Mouse (Mus musculus): ENCODE measurements around the gene Tmem208. TPM values are rescaled to one million over a fixed set of nuclear protein-coding genes. Genes with fewer than 3 reads are reported as not detected.

The Tmem208 gene
- polyA plus RNA-seq, 1 experiment = 31.8 TPM

DNA sequence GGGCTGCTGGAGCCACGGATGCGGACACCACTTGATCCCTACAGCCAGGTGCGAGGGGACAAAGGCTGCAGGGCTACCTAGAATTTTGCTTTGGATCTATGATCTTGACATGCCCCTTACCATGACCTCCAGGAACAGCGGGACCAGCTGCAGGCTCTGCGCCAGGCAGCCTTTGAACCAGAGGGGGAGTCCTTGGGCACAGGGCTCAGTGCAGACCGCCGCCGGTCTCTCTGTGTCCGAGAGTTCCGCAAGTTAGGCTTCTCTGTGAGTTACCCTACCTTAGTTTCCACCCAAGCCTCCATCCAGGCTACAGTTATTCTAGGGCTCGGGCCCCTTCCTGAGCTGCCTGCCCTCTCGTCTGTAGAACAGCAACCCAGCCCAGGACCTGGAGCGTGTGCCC is 18.5 kb upstream of the Tmem208 start:
- Histone ChIP-seq H3K4me1 (ENCODE audit: control insufficient read depth, insufficient read depth, low read length) (peaks cover 3% of the 10 kb centered on the region), H3K36me3 (ENCODE audit: control insufficient read depth, insufficient read depth, low read length, poor library complexity, severe bottlenecking) (peaks cover 24% of the 10 kb centered on the region), H3K27me3 (ENCODE audit: control insufficient read depth, insufficient read depth, low read length, poor library complexity, severe bottlenecking) (no peaks in the 10 kb centered on the region), H3K9me3 (replicated peaks; ENCODE audit: control insufficient read depth, insufficient read depth, low read length, poor library complexity, severe bottlenecking) (no peaks in the 10 kb centered on the region), H3K27ac (ENCODE audit: insufficient read depth, low read length) (no peak overlapping the region), H3K4me3 (ENCODE audit: low read depth, low read length) (no peak overlapping the region), H3K9ac (ENCODE audit: low read depth, poor library complexity, severe bottlenecking) (no peak overlapping the region)
- TF ChIP-seq EP300 (IDR thresholded peaks at IDR 0.05; ENCODE audit: insufficient read depth, low read depth, low read length) (no peak), POLR2A (IDR thresholded peaks at IDR 0.05; ENCODE audit: insufficient read depth, low read length) (no peak), CTCF (IDR thresholded peaks at IDR 0.05; ENCODE audit: low read depth, low read length) (no peak)

DNA sequence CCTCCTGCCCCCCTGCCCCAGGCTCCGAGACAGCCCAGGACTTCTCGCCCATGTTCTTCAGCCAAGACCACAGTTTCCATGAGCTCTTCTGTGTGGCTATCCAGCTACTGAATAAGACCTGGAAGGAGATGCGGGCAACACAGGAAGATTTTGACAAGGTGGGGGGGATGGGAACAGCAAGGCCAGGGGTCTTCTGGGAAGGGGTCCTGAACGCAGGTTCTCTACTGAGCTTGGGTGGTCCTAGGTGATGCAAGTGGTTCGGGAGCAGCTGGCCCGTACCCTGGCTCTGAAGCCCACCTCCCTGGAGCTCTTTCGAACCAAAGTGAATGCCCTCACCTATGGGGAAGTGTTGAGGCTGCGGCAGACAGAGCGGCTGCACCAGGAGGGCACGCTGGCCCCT is 17.7 kb upstream of the Tmem208 start:
- Histone ChIP-seq H3K9me3 (replicated peaks; ENCODE audit: control insufficient read depth, insufficient read depth, low read length, poor library complexity, severe bottlenecking) (no peaks in the 10 kb centered on the region), H3K27me3 (ENCODE audit: control insufficient read depth, insufficient read depth, low read length, poor library complexity, severe bottlenecking) (no peaks in the 10 kb centered on the region), H3K4me1 (ENCODE audit: control insufficient read depth, insufficient read depth, low read length) (peaks cover 3% of the 10 kb centered on the region), H3K36me3 (ENCODE audit: control insufficient read depth, insufficient read depth, low read length, poor library complexity, severe bottlenecking) (peaks cover 18% of the 10 kb centered on the region), H3K27ac (ENCODE audit: insufficient read depth, low read length) (no peak overlapping the region), H3K9ac (ENCODE audit: low read depth, poor library complexity, severe bottlenecking) (no peak overlapping the region), H3K4me3 (ENCODE audit: low read depth, low read length) (no peak overlapping the region)
- TF ChIP-seq EP300 (IDR thresholded peaks at IDR 0.05; ENCODE audit: insufficient read depth, low read depth, low read length) = no peak
- TF ChIP-seq CTCF (IDR thresholded peaks at IDR 0.05; ENCODE audit: low read depth, low read length) = no peak
- TF ChIP-seq POLR2A (IDR thresholded peaks at IDR 0.05; ENCODE audit: insufficient read depth, low read length) = no peak

DNA sequence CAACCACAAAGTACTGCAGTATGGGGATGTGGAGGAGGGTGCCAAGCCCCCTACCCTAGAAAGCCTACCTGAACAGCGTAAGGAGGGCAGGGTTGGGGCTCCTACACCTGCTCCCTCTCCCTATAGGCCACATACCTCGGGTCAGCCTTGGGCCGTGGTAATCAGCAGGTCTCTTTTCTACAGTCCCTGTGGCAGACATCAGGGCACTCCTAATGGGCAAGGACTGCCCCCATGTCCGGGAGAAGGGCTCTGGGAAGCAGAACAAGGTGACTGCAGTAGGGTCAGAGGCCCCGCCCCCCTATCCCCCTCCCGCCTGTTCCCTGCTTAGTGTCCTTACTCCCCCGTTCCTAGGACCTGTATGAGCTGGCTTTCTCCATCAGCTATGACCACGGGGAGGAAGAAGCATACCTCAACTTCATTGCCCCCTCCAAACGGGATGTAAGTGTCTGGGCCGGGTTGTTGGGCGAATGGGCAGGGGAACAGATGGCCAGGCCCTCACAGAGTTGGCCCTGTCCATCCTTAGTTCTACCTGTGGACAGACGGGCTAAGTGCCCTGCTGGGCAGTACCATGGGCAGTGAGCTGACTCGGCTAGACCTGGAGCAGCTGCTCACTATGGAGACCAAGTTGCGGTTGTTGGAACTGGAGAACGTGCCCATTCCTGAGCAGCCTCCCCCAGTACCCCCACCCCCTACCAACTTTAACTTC is 16.9 kb upstream of the Tmem208 start:
- no peak overlapping the region for H3K27ac ChIP-seq (ENCODE audit: insufficient read depth, low read length)
- no peaks in the 10 kb centered on the region for H3K9me3 ChIP-seq (replicated peaks; ENCODE audit: control insufficient read depth, insufficient read depth, low read length, poor library complexity, severe bottlenecking)
- no peaks in the 10 kb centered on the region for H3K27me3 ChIP-seq (ENCODE audit: control insufficient read depth, insufficient read depth, low read length, poor library complexity, severe bottlenecking)
- peaks cover 3% of the 10 kb centered on the region for H3K4me1 ChIP-seq (ENCODE audit: control insufficient read depth, insufficient read depth, low read length)
- H3K9ac ChIP-seq (ENCODE audit: low read depth, poor library complexity, severe bottlenecking) = no peak overlapping the region
- peaks cover 10% of the 10 kb centered on the region for H3K36me3 ChIP-seq (ENCODE audit: control insufficient read depth, insufficient read depth, low read length, poor library complexity, severe bottlenecking)
- TF ChIP-seq POLR2A (IDR thresholded peaks at IDR 0.05; ENCODE audit: insufficient read depth, low read length) (no peak), EP300 (IDR thresholded peaks at IDR 0.05; ENCODE audit: insufficient read depth, low read depth, low read length) (no peak), CTCF (IDR thresholded peaks at IDR 0.05; ENCODE audit: low read depth, low read length) (no peak)
- H3K4me3 ChIP-seq (ENCODE audit: low read depth, low read length) = no peak overlapping the region

DNA sequence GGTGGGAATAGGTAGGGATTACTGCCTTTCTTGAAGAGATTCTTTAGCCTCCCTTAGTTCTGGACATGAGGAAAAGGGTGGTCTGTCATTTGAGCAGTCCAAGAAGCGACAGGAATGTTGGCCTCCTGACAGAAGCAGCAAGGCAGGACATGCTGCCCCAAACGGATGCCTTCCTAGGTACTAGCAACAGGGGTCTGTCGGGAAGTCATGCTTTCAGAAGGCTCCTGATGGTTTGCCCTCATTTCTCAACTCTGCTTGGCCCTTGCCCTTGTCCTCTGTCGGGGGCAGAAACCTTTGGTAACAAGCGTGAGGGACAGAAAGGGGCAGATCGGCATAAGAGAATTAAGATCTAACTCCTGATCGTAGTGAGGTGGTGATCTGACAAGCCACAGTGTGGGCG is 16.0 kb upstream of the Tmem208 start:
- Histone ChIP-seq H3K4me3 (ENCODE audit: low read depth, low read length) (no peak overlapping the region), H3K27me3 (ENCODE audit: control insufficient read depth, insufficient read depth, low read length, poor library complexity, severe bottlenecking) (no peaks in the 10 kb centered on the region), H3K27ac (ENCODE audit: insufficient read depth, low read length) (no peak overlapping the region), H3K9me3 (replicated peaks; ENCODE audit: control insufficient read depth, insufficient read depth, low read length, poor library complexity, severe bottlenecking) (no peaks in the 10 kb centered on the region), H3K9ac (ENCODE audit: low read depth, poor library complexity, severe bottlenecking) (no peak overlapping the region), H3K36me3 (ENCODE audit: control insufficient read depth, insufficient read depth, low read length, poor library complexity, severe bottlenecking) (0 out of 2 replicates have a peak, but pooled peaks cover 6% of the 10 kb centered on the region), H3K4me1 (ENCODE audit: control insufficient read depth, insufficient read depth, low read length) (no peaks in the 10 kb centered on the region)
- TF ChIP-seq POLR2A (IDR thresholded peaks at IDR 0.05; ENCODE audit: insufficient read depth, low read length) (no peak), EP300 (IDR thresholded peaks at IDR 0.05; ENCODE audit: insufficient read depth, low read depth, low read length) (no peak), CTCF (IDR thresholded peaks at IDR 0.05; ENCODE audit: low read depth, low read length) (no peak)

DNA sequence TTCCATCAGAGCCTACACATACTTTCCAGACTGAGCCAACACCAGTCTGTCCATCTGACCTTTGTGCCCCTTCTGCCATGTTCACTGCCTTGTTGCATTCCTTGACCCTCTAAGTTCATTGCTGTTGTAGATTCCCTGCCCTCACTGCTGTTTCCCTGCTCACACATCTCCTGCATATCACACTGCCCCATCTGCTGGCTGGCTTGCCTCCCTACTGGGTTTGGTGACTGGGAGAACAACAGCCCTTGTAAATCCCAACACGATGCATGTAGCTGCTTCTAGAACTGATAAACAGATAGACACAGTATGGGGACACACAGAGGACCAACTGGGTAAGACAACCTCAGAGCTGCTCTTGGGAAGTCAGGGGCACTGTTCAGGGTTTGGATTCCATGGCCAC is 14.4 kb upstream of the Tmem208 start:
- Histone ChIP-seq H3K36me3 (ENCODE audit: control insufficient read depth, insufficient read depth, low read length, poor library complexity, severe bottlenecking) (0 out of 2 replicates have a peak, but pooled peaks cover 6% of the 10 kb centered on the region), H3K9me3 (replicated peaks; ENCODE audit: control insufficient read depth, insufficient read depth, low read length, poor library complexity, severe bottlenecking) (no peaks in the 10 kb centered on the region), H3K27ac (ENCODE audit: insufficient read depth, low read length) (no peak overlapping the region), H3K27me3 (ENCODE audit: control insufficient read depth, insufficient read depth, low read length, poor library complexity, severe bottlenecking) (no peaks in the 10 kb centered on the region), H3K4me3 (ENCODE audit: low read depth, low read length) (no peak overlapping the region), H3K4me1 (ENCODE audit: control insufficient read depth, insufficient read depth, low read length) (no peaks in the 10 kb centered on the region), H3K9ac (ENCODE audit: low read depth, poor library complexity, severe bottlenecking) (no peak overlapping the region)
- TF ChIP-seq EP300 (IDR thresholded peaks at IDR 0.05; ENCODE audit: insufficient read depth, low read depth, low read length) (no peak), CTCF (IDR thresholded peaks at IDR 0.05; ENCODE audit: low read depth, low read length) (no peak), POLR2A (IDR thresholded peaks at IDR 0.05; ENCODE audit: insufficient read depth, low read length) (no peak)

DNA sequence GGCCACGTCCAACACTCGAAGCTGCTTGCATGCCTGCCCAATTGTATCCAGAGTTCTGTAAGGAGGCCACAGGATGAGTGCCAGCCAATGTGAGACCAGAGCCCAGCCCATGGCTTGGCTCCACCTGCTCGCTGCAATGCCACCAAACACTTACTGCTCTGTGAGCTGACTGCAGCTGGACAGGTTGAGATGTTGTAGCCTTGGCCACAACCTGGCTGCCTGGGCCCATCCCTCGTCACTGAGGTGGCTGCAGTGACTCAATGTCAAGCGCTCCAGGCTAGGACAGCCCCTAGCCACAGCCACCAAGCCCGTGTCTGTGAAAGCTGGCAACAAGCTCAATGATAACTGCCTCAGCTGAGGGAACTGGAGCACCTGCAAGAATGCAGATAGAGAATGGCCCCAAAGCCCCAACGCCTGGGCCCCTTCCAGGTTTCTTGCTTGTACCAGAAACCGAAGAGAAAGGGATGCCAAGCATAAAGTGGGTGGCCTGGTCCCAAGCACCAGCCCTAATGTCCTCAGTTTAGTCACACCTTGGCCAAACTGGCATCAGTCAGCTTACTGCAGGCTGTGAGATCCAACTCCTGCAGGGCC is 13.2 kb upstream of the Tmem208 start:
- Histone ChIP-seq H3K27me3 (ENCODE audit: control insufficient read depth, insufficient read depth, low read length, poor library complexity, severe bottlenecking) (no peaks in the 10 kb centered on the region), H3K9me3 (replicated peaks; ENCODE audit: control insufficient read depth, insufficient read depth, low read length, poor library complexity, severe bottlenecking) (no peaks in the 10 kb centered on the region), H3K4me3 (ENCODE audit: low read depth, low read length) (no peak overlapping the region), H3K9ac (ENCODE audit: low read depth, poor library complexity, severe bottlenecking) (no peak overlapping the region), H3K36me3 (ENCODE audit: control insufficient read depth, insufficient read depth, low read length, poor library complexity, severe bottlenecking) (0 out of 2 replicates have a peak, but pooled peaks cover 1% of the 10 kb centered on the region), H3K27ac (ENCODE audit: insufficient read depth, low read length) (no peak overlapping the region), H3K4me1 (ENCODE audit: control insufficient read depth, insufficient read depth, low read length) (no peaks in the 10 kb centered on the region)
- TF ChIP-seq EP300 (IDR thresholded peaks at IDR 0.05; ENCODE audit: insufficient read depth, low read depth, low read length) (no peak), POLR2A (IDR thresholded peaks at IDR 0.05; ENCODE audit: insufficient read depth, low read length) (no peak), CTCF (IDR thresholded peaks at IDR 0.05; ENCODE audit: low read depth, low read length) (no peak)
